Mouse (Mus musculus) kidney, postnatal 25 days (tissue): ENCODE results near the gene Tmem44.
A peak's percentile ranks its signal among the peaks of the same experiment; 100 is the strongest.

Source experiments
- DNase-seq, 2 experiments: peaks; one replicate each; pipeline ENCODE4 v3.0.0; 2021; ENCODE audit warnings: mixed read lengths in 2 of 2

Tmem44 gene

GRCm38 (mm10) chr16:30517666-30518283 lies 32.9 kb downstream of the Tmem44 start:
- DNase-seq = no peak

- DNase-seq = no peak
Measured at GRCm38 (mm10) chr16:30516993-30517392, 33.6 kb downstream of the Tmem44 start.

- DNase-seq = peak in 1 of 2 experiments; percentile 44
Measured at GRCm38 (mm10) chr16:30515418-30515817, 35.2 kb downstream of the Tmem44 start.

GRCm38 (mm10) chr16:30513050-30514024 lies 37.3 kb downstream of the Tmem44 start:
- peak; percentile 73 to 90 for DNase-seq

GRCm38 (mm10) chr16:30512375-30513049 lies 38.1 kb downstream of the Tmem44 start:
- peak; percentile 84 to 90 for DNase-seq

- DNase-seq = no peak
Measured at GRCm38 (mm10) chr16:30511563-30512340, 38.9 kb downstream of the Tmem44 start.

GRCm38 (mm10) chr16:30510504-30511451 lies 39.9 kb downstream of the Tmem44 start:
- peak; percentile 90 to 94 for DNase-seq

GRCm38 (mm10) chr16:30510091-30510490 lies 40.6 kb downstream of the Tmem44 start:
- DNase-seq = no peak

GRCm38 (mm10) chr16:30509340-30509739 lies 41.3 kb downstream of the Tmem44 start:
- no peak for DNase-seq

GRCm38 (mm10) chr16:30508738-30509137 lies 41.9 kb downstream of the Tmem44 start:
- DNase-seq = no peak

GRCm38 (mm10) chr16:30507120-30507519 lies 43.5 kb downstream of the Tmem44 start:
- DNase-seq = peak; percentile 54 to 68

- DNase-seq = no peak
Measured at GRCm38 (mm10) chr16:30505311-30506031, 45.2 kb downstream of the Tmem44 start.

GRCm38 (mm10) chr16:30504856-30505255 lies 45.8 kb downstream of the Tmem44 start:
- DNase-seq = no peak

- peak; percentile 76 to 82 for DNase-seq
Measured at GRCm38 (mm10) chr16:30503958-30504357, 46.7 kb downstream of the Tmem44 start.

GRCm38 (mm10) chr16:30502221-30502891 lies 48.3 kb downstream of the Tmem44 start:
- peak; percentile 28 to 60 for DNase-seq

GRCm38 (mm10) chr16:30501621-30502020 lies 49.0 kb downstream of the Tmem44 start:
- DNase-seq = no peak

- DNase-seq = no peak
Measured at GRCm38 (mm10) chr16:30500223-30500622, 50.4 kb downstream of the Tmem44 start.

GRCm38 (mm10) chr16:30499126-30499857 lies 51.4 kb downstream of the Tmem44 start:
- DNase-seq = no peak

- no peak for DNase-seq
Measured at GRCm38 (mm10) chr16:30497307-30497706, 53.3 kb downstream of the Tmem44 start.
